ENCODE assay signal across 8 mouse cellular contexts in genomic region chr19:18712153-18712865, GRCm38 (mm10). TPM values are rescaled to one million over a fixed set of nuclear protein-coding genes. Genes with fewer than 3 reads are reported as not detected.
A peak's percentile ranks its signal among the peaks of the same experiment; 100 is the strongest.
DNase-seq lines count a peak whose midpoint lies in the region; ATAC-seq and TF ChIP-seq lines count a peak whose summit lies in the region.

No protein-coding gene starts in this region.

- no peak for TF ChIP-seq POLR2A in embryonic fibroblast, embryonic 13.5 days (IDR thresholded peaks at IDR 0.05; ENCODE audit: low read depth, low read length)

- TF ChIP-seq EP300 in lung, postnatal 0 days (IDR thresholded peaks at IDR 0.05) = no peak

- ATAC-seq in lung, postnatal 0 days = no peak
- ATAC-seq in neural tube, embryonic 14.5 days (ENCODE audit: low read depth) = no peak

- H3K27ac ChIP-seq in lung, postnatal 0 days (ENCODE audit: low read length) = peak overlapping the region; percentile 94
- H3K27ac ChIP-seq in embryonic fibroblast, embryonic 13.5 days (ENCODE audit: insufficient read depth, low read length) = peak overlapping the region; percentile 92
- peak overlapping the region; percentile 93 for H3K27ac ChIP-seq in limb, embryonic 10.5 days
- H3K27ac ChIP-seq in neural tube, embryonic 14.5 days (ENCODE audit: low read depth, low read length) = peak overlapping the region; percentile 90

- WGBS in lung, postnatal 0 days = 49% methylated on average over 16 of the region's 16 CpGs
- 58% methylated on average over 16 of the region's 16 CpGs for WGBS in limb, embryonic 10.5 days
- WGBS in neural tube, embryonic 14.5 days = 60% methylated on average over 16 of the region's 16 CpGs

- peak overlapping the region; percentile 94 for H3K4me2 ChIP-seq in lung, postnatal 0 days (replicated peaks; ENCODE audit: low read depth, low read length)
- H3K4me2 ChIP-seq in neural tube, embryonic 14.5 days (ENCODE audit: low read depth, low read length) = peak overlapping the region; percentile 47

- H3K4me1 ChIP-seq in lung, postnatal 0 days (ENCODE audit: insufficient read depth, low read depth, low read length) = peaks cover 11% of the 10 kb centered on the region; the same call in 1 of the 2 replicates
- peaks cover 6% of the 10 kb centered on the region; the same call in 1 of the 2 replicates for H3K4me1 ChIP-seq in embryonic fibroblast, embryonic 13.5 days (ENCODE audit: control insufficient read depth, insufficient read depth, low read length)
- peaks cover 19% of the 10 kb centered on the region for H3K4me1 ChIP-seq in limb, embryonic 10.5 days
- H3K4me1 ChIP-seq in neural tube, embryonic 14.5 days (ENCODE audit: control insufficient read depth, insufficient read depth, low read length) = peaks cover 10% of the 10 kb centered on the region; the same call in 1 of the 2 replicates

- H3K27me3 ChIP-seq in lung, postnatal 0 days (replicated peaks; ENCODE audit: insufficient read depth, low read length) = no peaks in the 10 kb centered on the region
- H3K27me3 ChIP-seq in limb, embryonic 10.5 days (ENCODE audit: low read depth, poor library complexity, severe bottlenecking) = no peaks in the 10 kb centered on the region
- H3K27me3 ChIP-seq in neural tube, embryonic 14.5 days (ENCODE audit: control insufficient read depth, insufficient read depth, low read length) = no peaks in the 10 kb centered on the region

- TF ChIP-seq CTCF in lung, postnatal 0 days (IDR thresholded peaks at IDR 0.05) = no peak
- TF ChIP-seq CTCF in embryonic fibroblast, embryonic 13.5 days (IDR thresholded peaks at IDR 0.05; ENCODE audit: borderline replicate concordance, insufficient read depth, low read length) = no peak

- H3K9me3 ChIP-seq in lung, postnatal 0 days (ENCODE audit: low read length) = no peaks in the 10 kb centered on the region
- no peaks in the 10 kb centered on the region for H3K9me3 ChIP-seq in limb, embryonic 10.5 days (replicated peaks)
- H3K9me3 ChIP-seq in neural tube, embryonic 14.5 days (ENCODE audit: control insufficient read depth, low read length) = no peaks in the 10 kb centered on the region

- H3K36me3 ChIP-seq in lung, postnatal 0 days (ENCODE audit: insufficient read depth, low read length) = no peaks in the 10 kb centered on the region
- peaks cover 10% of the 10 kb centered on the region for H3K36me3 ChIP-seq in limb, embryonic 10.5 days
- H3K36me3 ChIP-seq in neural tube, embryonic 14.5 days (ENCODE audit: control insufficient read depth, insufficient read depth, low read length) = no peaks in the 10 kb centered on the region

- H3K9ac ChIP-seq in lung, postnatal 0 days (replicated peaks; ENCODE audit: low read depth) = peak overlapping the region; percentile 55
- peak overlapping the region; percentile 78 for H3K9ac ChIP-seq in neural tube, embryonic 14.5 days (replicated peaks; ENCODE audit: low read depth, low read length)

- peak overlapping the region; percentile 66 for H3K4me3 ChIP-seq in lung, postnatal 0 days (ENCODE audit: low read depth, low read length)
- peak overlapping the region; percentile 64 for H3K4me3 ChIP-seq in embryonic fibroblast, embryonic 13.5 days (ENCODE audit: insufficient read depth, low read length)
- H3K4me3 ChIP-seq in limb, embryonic 10.5 days = peak overlapping the region; percentile 94
- H3K4me3 ChIP-seq in neural tube, embryonic 14.5 days (ENCODE audit: low read depth, low read length) = peak overlapping the region; percentile 75

- DNase-seq in lung, postnatal 0 days (ENCODE audit: low spot score) = no peak
- no peak for DNase-seq in lung, postnatal 10 days
- no peak for DNase-seq in limb, embryonic 10.5 days (ENCODE audit: low spot score)
- DNase-seq in testis, postnatal 10 days (ENCODE audit: low spot score) = no peak
- DNase-seq in spleen, postnatal 14 days (ENCODE audit: low spot score in 2 of 2) = no peak
- no peak for DNase-seq in frontal cortex, adult 2 months (ENCODE audit: extremely low spot score in 1 of 2, low spot score in 1 of 2)

RNA-seq across cellular contexts. Expression of gene D030056L22Rik, which starts 0.7 kb away (rescaled TPM):
- 18.5 and 19.8 TPM in 2 replicates for polyA plus RNA-seq in lung, postnatal 0 days (2015; fragmentation: Nextera tagmentation; extraction: Ambion mirVana)
- polyA plus RNA-seq in embryonic fibroblast, embryonic 13.5 days (2011; ENCODE audit: insufficient read length, low read depth, missing spikeins) = 18.3 and 19.3 TPM in 2 replicates
- 26.7 and 26.8 TPM in 2 replicates for polyA plus RNA-seq in limb, embryonic 10.5 days (2016; fragmentation: Nextera tagmentation; extraction: Ambion mirVana)
- 63.3 and 66.7 TPM in 2 replicates for polyA plus RNA-seq in neural tube, embryonic 14.5 days (2014; fragmentation: Nextera tagmentation; extraction: Ambion mirVana)
- 32.7 TPM in 2 replicates for polyA plus RNA-seq in frontal cortex, adult 2 months (2012; rRNA removed)

RNA-seq across cellular contexts. Expression of gene Trpm6, which starts 37.5 kb away (rescaled TPM):
- 4.5 and 5.7 TPM in 2 replicates for polyA plus RNA-seq in lung, postnatal 0 days (2015; fragmentation: Nextera tagmentation; extraction: Ambion mirVana)
- polyA plus RNA-seq in embryonic fibroblast, embryonic 13.5 days (2011; ENCODE audit: insufficient read length, low read depth, missing spikeins) = 0.50 and 0.74 TPM in 2 replicates
- 0.23 and 0.73 TPM in 2 replicates for polyA plus RNA-seq in limb, embryonic 10.5 days (2016; fragmentation: Nextera tagmentation; extraction: Ambion mirVana)
- polyA plus RNA-seq in neural tube, embryonic 14.5 days (2014; fragmentation: Nextera tagmentation; extraction: Ambion mirVana) = 0.27 and 0.37 TPM in 2 replicates
- polyA plus RNA-seq in frontal cortex, adult 2 months (2012; rRNA removed) = 0.30 and 0.32 TPM in 2 replicates

RNA-seq across cellular contexts. Expression of gene Carnmt1, which starts 41.7 kb away (rescaled TPM):
- polyA plus RNA-seq in lung, postnatal 0 days (2015; fragmentation: Nextera tagmentation; extraction: Ambion mirVana) = 21.1 and 25.1 TPM in 2 replicates
- polyA plus RNA-seq in embryonic fibroblast, embryonic 13.5 days (2011; ENCODE audit: insufficient read length, low read depth, missing spikeins) = 10.5 and 21.5 TPM in 2 replicates
- polyA plus RNA-seq in limb, embryonic 10.5 days (2016; fragmentation: Nextera tagmentation; extraction: Ambion mirVana) = 30.4 and 33.3 TPM in 2 replicates
- 11.2 and 15.9 TPM in 2 replicates for polyA plus RNA-seq in neural tube, embryonic 14.5 days (2014; fragmentation: Nextera tagmentation; extraction: Ambion mirVana)
- polyA plus RNA-seq in frontal cortex, adult 2 months (2012; rRNA removed) = 7.8 and 8.2 TPM in 2 replicates
